9 mouse cellular contexts compared by ENCODE assay signal in genomic region chr2:127541185-127541584, GRCm38 (mm10). TPM values are rescaled to one million over a fixed set of nuclear protein-coding genes. Genes with fewer than 3 reads are reported as not detected.
DNase-seq lines count a peak whose midpoint lies in the region; ATAC-seq and TF ChIP-seq lines count a peak whose summit lies in the region.
"Had no signal": no experiment of that assay in that cellular context is flagged by ENCODE, and none has a peak within 500 bp of the region (broad histone marks: within the 10 kb centered on the region; RNA-seq: fewer than 3 reads in every experiment).

Gene Prom2, minus strand, starts transcription at chr2:127541467.

- H3K27me3 ChIP-seq in forebrain, embryonic 10.5 days (ENCODE audit: poor library complexity, severe bottlenecking) = peaks cover 69% of the 10 kb centered on the region
- H3K27me3 ChIP-seq in forebrain, postnatal 0 days (ENCODE audit: insufficient read depth, low read length) = peaks cover 31% of the 10 kb centered on the region
- peaks cover 43% of the 10 kb centered on the region for H3K27me3 ChIP-seq in embryonic facial prominence, embryonic 15.5 days
- H3K27me3 ChIP-seq in kidney, embryonic 15.5 days = peaks cover 57% of the 10 kb centered on the region
- peaks cover 58% of the 10 kb centered on the region for H3K27me3 ChIP-seq in midbrain, embryonic 12.5 days

- H3K4me3 ChIP-seq in forebrain, embryonic 10.5 days = peak within 1 kb of the TSS; percentile 40
- H3K4me3 ChIP-seq in forebrain, postnatal 0 days (ENCODE audit: low read depth, low read length) = no peak within 1 kb of the TSS
- H3K4me3 ChIP-seq in embryonic facial prominence, embryonic 15.5 days (replicated peaks) = peak within 1 kb of the TSS; percentile 32
- H3K4me3 ChIP-seq in kidney, embryonic 15.5 days (replicated peaks) = peak within 1 kb of the TSS; percentile 32
- H3K4me3 ChIP-seq in midbrain, embryonic 12.5 days = peak within 1 kb of the TSS; percentile 21
- H3K4me3 ChIP-seq: myocyte had no signal

- no peaks in the 10 kb centered on the region for H3K9me3 ChIP-seq in forebrain, embryonic 10.5 days
- no peaks in the 10 kb centered on the region for H3K9me3 ChIP-seq in forebrain, postnatal 0 days (ENCODE audit: low read length)
- H3K9me3 ChIP-seq in embryonic facial prominence, embryonic 15.5 days (replicated peaks) = no peaks in the 10 kb centered on the region
- H3K9me3 ChIP-seq in kidney, embryonic 15.5 days (replicated peaks) = no peaks in the 10 kb centered on the region
- H3K9me3 ChIP-seq in midbrain, embryonic 12.5 days = no peaks in the 10 kb centered on the region

- no peak for ATAC-seq in forebrain, postnatal 0 days
- ATAC-seq in embryonic facial prominence, embryonic 15.5 days (ENCODE audit: insufficient number of reproducible peaks, low FRiP score, low TSS enrichment, low read depth) = no peak
- peak; percentile 71 for ATAC-seq in kidney, embryonic 15.5 days (replicated peaks; ENCODE audit: low FRiP score)
- no peak for ATAC-seq in midbrain, embryonic 12.5 days (ENCODE audit: low FRiP score, low read depth)

- peak within 1 kb of the TSS; percentile 60; the same call in 1 of the 2 replicates for H3K27ac ChIP-seq in forebrain, embryonic 10.5 days
- H3K27ac ChIP-seq in forebrain, postnatal 0 days (ENCODE audit: low read depth, low read length) = no peak within 1 kb of the TSS
- H3K27ac ChIP-seq in embryonic facial prominence, embryonic 15.5 days (replicated peaks) = no peak within 1 kb of the TSS
- H3K27ac ChIP-seq in kidney, embryonic 15.5 days = peak within 1 kb of the TSS; percentile 38; the same call in 1 of the 2 replicates
- H3K27ac ChIP-seq in midbrain, embryonic 12.5 days (replicated peaks) = no peak within 1 kb of the TSS

- no peaks in the 10 kb centered on the region for H3K36me3 ChIP-seq in forebrain, embryonic 10.5 days (replicated peaks)
- no peaks in the 10 kb centered on the region for H3K36me3 ChIP-seq in forebrain, postnatal 0 days (ENCODE audit: insufficient read depth)
- H3K36me3 ChIP-seq in embryonic facial prominence, embryonic 15.5 days = no peaks in the 10 kb centered on the region
- H3K36me3 ChIP-seq in kidney, embryonic 15.5 days = no peaks in the 10 kb centered on the region
- H3K36me3 ChIP-seq in midbrain, embryonic 12.5 days = no peaks in the 10 kb centered on the region

- no peak for DNase-seq in forebrain, embryonic 10.5 days (ENCODE audit: extremely low spot score, low spot score)
- no peak for DNase-seq in forebrain, postnatal 0 days
- DNase-seq in frontal cortex, postnatal 36 days (ENCODE audit: low spot score in 2 of 2) = no peak
- DNase-seq in adipocyte (ENCODE audit: low spot score) = no peak
- no peak for DNase-seq in thymus, postnatal 10 days (ENCODE audit: low spot score in 2 of 2)

- TF ChIP-seq CTCF in forebrain, postnatal 0 days (IDR thresholded peaks at IDR 0.05; ENCODE audit: low read depth) = no peak

- peaks cover 14% of the 10 kb centered on the region for H3K4me1 ChIP-seq in forebrain, embryonic 10.5 days
- H3K4me1 ChIP-seq in forebrain, postnatal 0 days (ENCODE audit: insufficient read depth) = no peaks in the 10 kb centered on the region
- 0 out of 2 replicates have a peak, but pooled peaks cover 10% of the 10 kb centered on the region for H3K4me1 ChIP-seq in embryonic facial prominence, embryonic 15.5 days
- H3K4me1 ChIP-seq in kidney, embryonic 15.5 days = peaks cover 8% of the 10 kb centered on the region
- peaks cover 5% of the 10 kb centered on the region; the same call in 1 of the 2 replicates for H3K4me1 ChIP-seq in midbrain, embryonic 12.5 days

- 3% methylated on average over 29 of the region's 29 CpGs for WGBS in forebrain, embryonic 10.5 days
- 10% methylated on average over 29 of the region's 29 CpGs for WGBS in forebrain, postnatal 0 days
- 2% methylated on average over 29 of the region's 29 CpGs for WGBS in embryonic facial prominence, embryonic 15.5 days
- 3% methylated on average over 29 of the region's 29 CpGs for WGBS in kidney, embryonic 15.5 days
- WGBS in midbrain, embryonic 12.5 days = 6% methylated on average over 29 of the region's 29 CpGs

- no peak within 1 kb of the TSS for H3K9ac ChIP-seq in forebrain, postnatal 0 days
- H3K9ac ChIP-seq in embryonic facial prominence, embryonic 15.5 days = 0 out of 2 replicates have a peak within 1 kb of the TSS, but pooled peaks have one; percentile 9
- H3K9ac ChIP-seq in kidney, embryonic 15.5 days = no peak within 1 kb of the TSS
- no peak within 1 kb of the TSS for H3K9ac ChIP-seq in midbrain, embryonic 12.5 days (replicated peaks)

- H3K4me2 ChIP-seq in forebrain, postnatal 0 days (ENCODE audit: low read depth) = no peak within 1 kb of the TSS
- H3K4me2 ChIP-seq in embryonic facial prominence, embryonic 15.5 days (replicated peaks) = peak within 1 kb of the TSS; percentile 39
- peak within 1 kb of the TSS; percentile 56 for H3K4me2 ChIP-seq in kidney, embryonic 15.5 days
- peak within 1 kb of the TSS; percentile 34 for H3K4me2 ChIP-seq in midbrain, embryonic 12.5 days (replicated peaks)

RNA-seq across cellular contexts. Expression of gene Prom2, which starts in this region (rescaled TPM):
- 1.0 and 1.4 TPM in 2 replicates for polyA plus RNA-seq in forebrain, embryonic 10.5 days (2016; fragmentation: Nextera tagmentation; extraction: Ambion mirVana)
- total RNA-seq in forebrain, postnatal 0 days (2014; rRNA removed) = not detected in 2 replicates
- polyA plus RNA-seq in forebrain, postnatal 0 days (2015; fragmentation: Nextera tagmentation; extraction: Ambion mirVana) = 0.04 TPM in 1 of 2 replicates, not detected in the other
- polyA plus RNA-seq in embryonic facial prominence, embryonic 15.5 days (2015; fragmentation: Nextera tagmentation; extraction: Ambion mirVana) = 8.9 and 11.2 TPM in 2 replicates
- polyA plus RNA-seq in kidney, embryonic 15.5 days (2015; fragmentation: Nextera tagmentation; extraction: Ambion mirVana) = 2.0 and 2.2 TPM in 2 replicates
- 0.31 and 0.62 TPM in 2 replicates for polyA plus RNA-seq in midbrain, embryonic 12.5 days (2016; fragmentation: Nextera tagmentation; extraction: Ambion mirVana)
- polyA plus RNA-seq: myocyte had no signal

Comparison
In these comparisons a context has a peak if more than half of its experiments do, and no peak if none do; other contexts are left out.
1. H3K27ac ChIP-seq: peak in forebrain, embryonic 10.5 days (single experiment) and kidney, embryonic 15.5 days (single experiment); none in forebrain, postnatal 0 days (single experiment), embryonic facial prominence, embryonic 15.5 days (single experiment) and midbrain, embryonic 12.5 days (single experiment).